Mouse (Mus musculus): ENCODE data around the gene Stag1. TPM values are rescaled to one million over a fixed set of nuclear protein-coding genes. Genes with fewer than 3 reads are reported as not detected.

Gene Stag1
- polyA plus RNA-seq (2012; rRNA removed) = 1.4 and 1.7 TPM in 2 replicates

GRCm38 (mm10) chr9:100597546-100597945 lies at the start of gene Stag1:
Stag1 (plus strand) TSS chr9:100597798.

GRCm38 (mm10) chr9:100570626-100571233 lies 26.9 kb upstream of the Stag1 start, which contains the start of gene Slc35g2:
Slc35g2 (minus strand) TSS chr9:100571090.

Other genes with a start within 250 kb of the Stag1 start
- 0.98 and 1.8 TPM in 2 replicates for gene Il20rb, start 111.0 kb upstream of the Stag1 start, polyA plus RNA-seq (2012; rRNA removed)
- 1.1 and 2.1 TPM in 2 replicates for gene Nck1, start 51.7 kb upstream of the Stag1 start, polyA plus RNA-seq (2012; rRNA removed)
- 1.8 and 2.2 TPM in 2 replicates for gene Slc35g2, start 26.7 kb upstream of the Stag1 start, polyA plus RNA-seq (2012; rRNA removed)